Mouse (Mus musculus): Measurements from ENCODE around the gene Efna4. TPM values are rescaled to one million over a fixed set of nuclear protein-coding genes. Genes with fewer than 3 reads are reported as not detected.

The Efna4 gene
- polyA plus RNA-seq, 1 experiment: 0.64 TPM

DNA sequence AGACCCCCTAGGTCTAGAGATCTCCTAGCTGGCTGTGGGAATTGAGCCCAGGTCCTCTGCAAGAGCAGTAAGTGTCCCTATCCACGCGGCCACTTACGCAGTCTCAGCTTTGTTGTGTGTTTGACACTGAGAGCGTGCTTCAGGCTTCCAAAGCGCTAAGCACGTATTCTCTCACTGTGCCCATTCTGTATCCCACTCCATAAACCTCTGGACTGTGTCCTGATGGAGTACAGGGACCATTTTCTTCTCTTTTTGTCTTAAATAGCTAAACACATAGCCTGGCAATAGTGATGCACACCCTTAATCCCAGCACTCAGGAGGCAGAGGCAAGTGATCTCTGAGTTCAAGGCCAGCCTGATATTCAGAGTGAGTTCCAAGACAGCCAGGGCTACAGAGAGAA lies 38.9 kb downstream of the Efna4 start:
- DNase-seq: no peak
- H3K4me1 ChIP-seq (ENCODE audit: control insufficient read depth, insufficient read depth, low read length): no peaks in the 10 kb centered on the region
- H3K27me3 ChIP-seq (ENCODE audit: control insufficient read depth, insufficient read depth, low read length): no peaks in the 10 kb centered on the region
- no peak overlapping the region for H3K27ac ChIP-seq (ENCODE audit: insufficient read depth, low read length)
- 88% methylated on average over 6 of the region's 6 CpGs for WGBS
- TF ChIP-seq POLR2A (IDR thresholded peaks at IDR 0.05; ENCODE audit: borderline replicate concordance, insufficient read depth, low read length) (no peak), CTCF (IDR thresholded peaks at IDR 0.05; ENCODE audit: borderline replicate concordance, insufficient read depth, low read depth, low read length) (no peak)
- no peak overlapping the region for H3K4me3 ChIP-seq (replicated peaks; ENCODE audit: insufficient read depth, low read depth, low read length)

- no peak for DNase-seq
- TF ChIP-seq CTCF (IDR thresholded peaks at IDR 0.05; ENCODE audit: borderline replicate concordance, insufficient read depth, low read depth, low read length) (no peak), POLR2A (IDR thresholded peaks at IDR 0.05; ENCODE audit: borderline replicate concordance, insufficient read depth, low read length) (no peak)
- 85% methylated on average over 11 of the region's 11 CpGs for WGBS
- Histone ChIP-seq H3K4me1 (ENCODE audit: control insufficient read depth, insufficient read depth, low read length) (no peaks in the 10 kb centered on the region), H3K4me3 (replicated peaks; ENCODE audit: insufficient read depth, low read depth, low read length) (no peak overlapping the region), H3K27me3 (ENCODE audit: control insufficient read depth, insufficient read depth, low read length) (no peaks in the 10 kb centered on the region), H3K27ac (ENCODE audit: insufficient read depth, low read length) (no peak overlapping the region)
Observed at GRCm38 (mm10) chr3:89296761-89297396, 40.9 kb downstream of the Efna4 start.

DNA sequence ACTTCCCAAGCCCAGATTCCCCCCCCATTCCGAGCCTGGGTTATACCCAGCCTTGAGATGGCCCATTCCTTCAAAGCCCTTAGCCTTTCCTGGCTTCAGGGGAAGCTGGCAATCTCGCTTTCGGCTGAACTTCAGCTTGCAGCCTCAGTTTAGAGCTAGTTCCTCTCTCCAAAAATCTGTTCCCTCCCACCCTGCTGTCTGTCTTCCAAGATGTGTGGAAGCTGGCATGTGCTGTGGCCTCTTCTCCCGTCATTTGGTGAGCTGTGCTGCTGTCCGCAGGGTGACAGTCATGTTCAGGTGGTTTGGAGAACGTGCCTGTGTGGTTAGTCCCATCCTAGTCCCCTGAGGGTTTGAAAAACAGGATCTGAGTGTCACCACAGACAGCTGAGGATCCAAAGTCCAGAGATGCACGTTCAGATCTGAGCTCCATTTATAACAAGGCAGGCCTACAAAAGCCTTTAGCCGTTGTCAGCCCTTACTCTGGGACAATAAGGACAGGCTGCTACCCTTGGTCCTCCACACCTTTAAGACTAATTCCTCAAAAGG lies 42.1 kb downstream of the Efna4 start:
- no peak overlapping the region for H3K27ac ChIP-seq (ENCODE audit: insufficient read depth, low read length)

GRCm38 (mm10) chr3:89294195-89294594 lies 43.6 kb downstream of the Efna4 start:
- Histone ChIP-seq H3K4me1 (ENCODE audit: control insufficient read depth, insufficient read depth, low read length) (no peaks in the 10 kb centered on the region), H3K27ac (ENCODE audit: insufficient read depth, low read length) (no peak overlapping the region), H3K4me3 (replicated peaks; ENCODE audit: insufficient read depth, low read depth, low read length) (no peak overlapping the region), H3K27me3 (ENCODE audit: control insufficient read depth, insufficient read depth, low read length) (no peaks in the 10 kb centered on the region)
- TF ChIP-seq CTCF (IDR thresholded peaks at IDR 0.05; ENCODE audit: borderline replicate concordance, insufficient read depth, low read depth, low read length): no peak
- 76% methylated on average over 5 of the region's 5 CpGs for WGBS
- no peak for DNase-seq

More for the DNA sequence above, 42.1 kb downstream of the Efna4 start:
- DNase-seq: no peak
- WGBS: 69% methylated on average over 8 of the region's 8 CpGs
- Histone ChIP-seq H3K4me3 (replicated peaks; ENCODE audit: insufficient read depth, low read depth, low read length) (no peak overlapping the region), H3K27me3 (ENCODE audit: control insufficient read depth, insufficient read depth, low read length) (no peaks in the 10 kb centered on the region), H3K4me1 (ENCODE audit: control insufficient read depth, insufficient read depth, low read length) (no peaks in the 10 kb centered on the region)
- TF ChIP-seq POLR2A (IDR thresholded peaks at IDR 0.05; ENCODE audit: borderline replicate concordance, insufficient read depth, low read length) (no peak), CTCF (IDR thresholded peaks at IDR 0.05; ENCODE audit: borderline replicate concordance, insufficient read depth, low read depth, low read length) (no peak)

DNA sequence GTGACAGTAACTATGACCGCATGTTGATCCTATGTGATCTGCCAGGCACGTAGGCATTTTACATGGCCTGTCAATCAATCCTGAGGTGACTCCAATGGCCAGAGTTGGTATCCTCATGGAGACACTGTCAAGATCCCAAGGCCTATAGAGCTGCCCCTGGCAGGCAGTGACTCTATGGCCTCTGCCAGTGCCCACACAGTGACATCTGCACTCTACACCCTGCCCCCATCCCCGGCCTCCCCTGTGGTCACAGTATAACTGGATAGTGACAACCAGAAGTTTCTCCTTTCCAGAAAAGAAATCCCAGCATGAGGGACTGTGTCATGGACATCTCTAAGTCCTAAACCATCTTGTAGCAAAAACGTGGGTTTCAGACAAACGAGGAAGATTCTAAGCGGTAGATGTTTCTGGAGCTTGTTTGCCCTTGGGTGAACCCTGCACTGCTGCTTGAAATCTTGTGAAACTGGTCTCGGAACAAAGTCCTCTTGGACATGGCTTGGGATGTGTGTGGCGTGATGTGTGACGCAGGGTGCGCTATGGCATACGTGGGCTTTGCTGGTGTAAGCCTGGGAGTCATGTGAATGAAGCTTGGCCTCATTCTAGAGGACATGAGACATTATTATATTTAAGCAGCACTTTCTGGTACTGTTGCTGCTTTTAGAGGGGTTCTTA lies 44.4 kb downstream of the Efna4 start:
- no peak for TF ChIP-seq POLR2A (IDR thresholded peaks at IDR 0.05; ENCODE audit: borderline replicate concordance, insufficient read depth, low read length)
- TF ChIP-seq CTCF (IDR thresholded peaks at IDR 0.05; ENCODE audit: borderline replicate concordance, insufficient read depth, low read depth, low read length): no peak
- Histone ChIP-seq H3K27ac (ENCODE audit: insufficient read depth, low read length) (no peak overlapping the region), H3K4me3 (replicated peaks; ENCODE audit: insufficient read depth, low read depth, low read length) (no peak overlapping the region), H3K4me1 (ENCODE audit: control insufficient read depth, insufficient read depth, low read length) (no peaks in the 10 kb centered on the region), H3K27me3 (ENCODE audit: control insufficient read depth, insufficient read depth, low read length) (no peaks in the 10 kb centered on the region)
- WGBS: 89% methylated on average over 11 of the region's 11 CpGs
- no peak for DNase-seq

DNA sequence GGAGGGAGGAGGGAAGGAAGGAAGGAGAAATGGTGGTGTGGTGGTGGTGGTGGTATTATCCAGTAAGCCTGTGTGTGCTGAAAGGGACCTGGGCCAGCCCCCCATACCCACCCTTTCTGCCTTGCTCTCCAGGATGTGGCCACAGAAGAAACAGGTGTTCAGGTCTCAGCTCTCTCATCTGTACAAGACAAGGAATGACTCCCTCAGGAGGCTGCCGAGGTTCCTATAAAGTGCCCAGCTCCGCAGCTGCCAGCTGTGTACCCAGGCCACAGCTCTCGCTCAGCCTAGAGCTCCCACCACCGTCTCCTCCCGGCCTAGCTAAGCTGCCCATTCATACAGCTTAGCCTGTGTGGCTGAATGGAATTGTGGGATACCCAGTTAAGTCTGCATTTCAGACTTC lies 45.5 kb downstream of the Efna4 start:
- WGBS: 59% methylated on average over 5 of the region's 5 CpGs
- no peak for DNase-seq
- Histone ChIP-seq H3K4me1 (ENCODE audit: control insufficient read depth, insufficient read depth, low read length) (no peaks in the 10 kb centered on the region), H3K4me3 (replicated peaks; ENCODE audit: insufficient read depth, low read depth, low read length) (no peak overlapping the region), H3K27me3 (ENCODE audit: control insufficient read depth, insufficient read depth, low read length) (no peaks in the 10 kb centered on the region), H3K27ac (ENCODE audit: insufficient read depth, low read length) (no peak overlapping the region)
- TF ChIP-seq POLR2A (IDR thresholded peaks at IDR 0.05; ENCODE audit: borderline replicate concordance, insufficient read depth, low read length) (no peak), CTCF (IDR thresholded peaks at IDR 0.05; ENCODE audit: borderline replicate concordance, insufficient read depth, low read depth, low read length) (no peak)

DNA sequence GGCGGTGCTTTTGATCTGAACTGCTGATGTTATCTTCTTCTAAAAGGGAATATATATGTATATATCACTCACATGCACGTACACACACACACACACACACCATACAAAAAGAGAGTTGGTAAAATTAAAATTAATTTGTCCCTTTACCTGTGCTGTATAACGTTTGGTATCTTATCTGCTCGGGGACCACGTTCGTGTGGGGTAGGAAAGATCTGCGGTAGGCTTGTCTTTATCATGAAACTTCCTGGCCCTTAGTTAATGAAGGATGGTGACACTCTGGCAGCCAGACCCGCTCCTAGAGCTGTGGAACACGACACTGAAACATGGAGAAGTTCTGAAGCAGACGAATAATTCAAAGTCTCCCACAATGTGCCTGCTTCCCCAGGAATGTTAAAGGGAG lies 46.0 kb downstream of the Efna4 start:
- TF ChIP-seq POLR2A (IDR thresholded peaks at IDR 0.05; ENCODE audit: borderline replicate concordance, insufficient read depth, low read length): no peak
- TF ChIP-seq CTCF (IDR thresholded peaks at IDR 0.05; ENCODE audit: borderline replicate concordance, insufficient read depth, low read depth, low read length): no peak
- WGBS: 73% methylated on average over 10 of the region's 10 CpGs
- no peak overlapping the region for H3K27ac ChIP-seq (ENCODE audit: insufficient read depth, low read length)
- H3K4me1 ChIP-seq (ENCODE audit: control insufficient read depth, insufficient read depth, low read length): no peaks in the 10 kb centered on the region
- H3K27me3 ChIP-seq (ENCODE audit: control insufficient read depth, insufficient read depth, low read length): no peaks in the 10 kb centered on the region
- DNase-seq: no peak
- no peak overlapping the region for H3K4me3 ChIP-seq (replicated peaks; ENCODE audit: insufficient read depth, low read depth, low read length)

- H3K4me3 ChIP-seq (replicated peaks; ENCODE audit: insufficient read depth, low read depth, low read length): no peak overlapping the region
- no peaks in the 10 kb centered on the region for H3K27me3 ChIP-seq (ENCODE audit: control insufficient read depth, insufficient read depth, low read length)
- no peaks in the 10 kb centered on the region for H3K4me1 ChIP-seq (ENCODE audit: control insufficient read depth, insufficient read depth, low read length)
- 30% methylated on average over 7 of the region's 7 CpGs for WGBS
- TF ChIP-seq POLR2A (IDR thresholded peaks at IDR 0.05; ENCODE audit: borderline replicate concordance, insufficient read depth, low read length) (no peak), CTCF (IDR thresholded peaks at IDR 0.05; ENCODE audit: borderline replicate concordance, insufficient read depth, low read depth, low read length) (no peak)
- H3K27ac ChIP-seq (ENCODE audit: insufficient read depth, low read length): no peak overlapping the region
- DNase-seq: no peak
Observed at GRCm38 (mm10) chr3:89288503-89288928, 49.3 kb downstream of the Efna4 start.
